Mouse (Mus musculus) A20 (cell line): ENCODE results near the gene Pcsk4.

ENCODE experiments used
- DNase-seq: peaks from one replicate; pipeline ENCODE4 v3.0.0-alpha.2; 2011; ENCODE audit warnings: low read depth, low spot score

The Pcsk4 gene

GRCm38 (mm10) chr10:80271870-80272585, 57.3 kb downstream of the Pcsk4 start:
- no peak for DNase-seq
